Mouse (Mus musculus): ENCODE measurements around the gene Tdrd9. TPM values are rescaled to one million over a fixed set of nuclear protein-coding genes. Genes with fewer than 3 reads are reported as not detected.

The Tdrd9 gene
- polyA plus RNA-seq, 1 experiment from 2014 or later, result 0.05 TPM

- Histone ChIP-seq H3K4me2 (no peak overlapping the region), H3K36me3 (no peaks in the 10 kb centered on the region), H3K4me1 (replicated peaks) (no peaks in the 10 kb centered on the region), H3K4me3 (replicated peaks) (no peak overlapping the region), H3K9me3 (replicated peaks) (no peaks in the 10 kb centered on the region), H3K9ac (no peak overlapping the region), H3K27ac (no peak overlapping the region), H3K27me3 (no peaks in the 10 kb centered on the region)
- 82% methylated on average over 7 of the region's 7 CpGs for WGBS (ENCODE audit: insufficient replicate concordance)
- ATAC-seq (ENCODE audit: low read depth), result no peak
- DNase-seq, result no peak
Observed at GRCm38 (mm10) chr12:111999735-112000134, 28.4 kb downstream of the Tdrd9 start.

- Histone ChIP-seq H3K27ac (no peak overlapping the region), H3K4me3 (replicated peaks) (no peak overlapping the region), H3K27me3 (no peaks in the 10 kb centered on the region), H3K4me2 (no peak overlapping the region), H3K4me1 (replicated peaks) (no peaks in the 10 kb centered on the region), H3K9ac (no peak overlapping the region), H3K36me3 (no peaks in the 10 kb centered on the region), H3K9me3 (replicated peaks) (no peaks in the 10 kb centered on the region)
- ATAC-seq (ENCODE audit: low read depth) (no peak), DNase-seq (peak; percentile 33)
- WGBS (ENCODE audit: insufficient replicate concordance), result 23% methylated on average over 8 of the region's 8 CpGs
Observed at GRCm38 (mm10) chr12:112001223-112001622, 29.9 kb downstream of the Tdrd9 start.

GRCm38 (mm10) chr12:112012511-112013270, 41.3 kb downstream of the Tdrd9 start:
- H3K4me1 ChIP-seq (replicated peaks), result no peaks in the 10 kb centered on the region
- no peak for DNase-seq
- WGBS (ENCODE audit: insufficient replicate concordance), result 42% methylated on average over 12 of the region's 12 CpGs
- no peaks in the 10 kb centered on the region for H3K36me3 ChIP-seq
- no peak overlapping the region for H3K4me2 ChIP-seq
- no peaks in the 10 kb centered on the region for H3K27me3 ChIP-seq
- H3K27ac ChIP-seq, result no peak overlapping the region
- H3K9ac ChIP-seq, result no peak overlapping the region
- 0 out of 2 replicates have a peak, but pooled peaks cover 4% of the 10 kb centered on the region for H3K9me3 ChIP-seq (replicated peaks)
- H3K4me3 ChIP-seq (replicated peaks), result no peak overlapping the region
- ATAC-seq (ENCODE audit: low read depth), result 0 out of 2 replicates have a peak, but pooled peaks have one; percentile 41

GRCm38 (mm10) chr12:112013271-112013801, 42.0 kb downstream of the Tdrd9 start:
- 54% methylated on average over 14 of the region's 14 CpGs for WGBS (ENCODE audit: insufficient replicate concordance)
- Histone ChIP-seq H3K9ac (no peak overlapping the region), H3K9me3 (replicated peaks) (0 out of 2 replicates have a peak, but pooled peaks cover 4% of the 10 kb centered on the region), H3K4me1 (replicated peaks) (no peaks in the 10 kb centered on the region), H3K4me2 (no peak overlapping the region), H3K4me3 (replicated peaks) (no peak overlapping the region), H3K27ac (no peak overlapping the region), H3K27me3 (no peaks in the 10 kb centered on the region), H3K36me3 (no peaks in the 10 kb centered on the region)
- no peak for DNase-seq
- no peak for ATAC-seq (ENCODE audit: low read depth)

GRCm38 (mm10) chr12:112016346-112016745, 45.0 kb downstream of the Tdrd9 start:
- Histone ChIP-seq H3K9ac (no peak overlapping the region), H3K9me3 (replicated peaks) (peaks cover 11% of the 10 kb centered on the region; the same call in 1 of the 2 replicates), H3K4me2 (no peak overlapping the region), H3K27ac (no peak overlapping the region), H3K36me3 (no peaks in the 10 kb centered on the region), H3K27me3 (no peaks in the 10 kb centered on the region), H3K4me3 (replicated peaks) (no peak overlapping the region), H3K4me1 (replicated peaks) (no peaks in the 10 kb centered on the region)
- no peak for ATAC-seq (ENCODE audit: low read depth)
- no peak for DNase-seq
- WGBS (ENCODE audit: insufficient replicate concordance), result 74% methylated on average over 4 of the region's 4 CpGs

GRCm38 (mm10) chr12:112023306-112023705, 51.9 kb downstream of the Tdrd9 start:
- DNase-seq (no peak), ATAC-seq (ENCODE audit: low read depth) (no peak)
- H3K27me3 ChIP-seq, result no peaks in the 10 kb centered on the region
- no peak overlapping the region for H3K4me2 ChIP-seq
- H3K27ac ChIP-seq, result no peak overlapping the region
- peaks cover 17% of the 10 kb centered on the region for H3K9me3 ChIP-seq (replicated peaks)
- no peaks in the 10 kb centered on the region for H3K36me3 ChIP-seq
- WGBS (ENCODE audit: insufficient replicate concordance), result 71% methylated on average over 2 of the region's 2 CpGs
- H3K4me3 ChIP-seq (replicated peaks), result no peak overlapping the region
- no peak overlapping the region for H3K9ac ChIP-seq
- H3K4me1 ChIP-seq (replicated peaks), result no peaks in the 10 kb centered on the region

GRCm38 (mm10) chr12:112024581-112025310, 53.4 kb downstream of the Tdrd9 start:
- Histone ChIP-seq H3K36me3 (no peaks in the 10 kb centered on the region), H3K9me3 (replicated peaks) (peaks cover 17% of the 10 kb centered on the region), H3K4me2 (no peak overlapping the region), H3K4me1 (replicated peaks) (no peaks in the 10 kb centered on the region), H3K27me3 (no peaks in the 10 kb centered on the region), H3K9ac (no peak overlapping the region), H3K27ac (no peak overlapping the region), H3K4me3 (replicated peaks) (no peak overlapping the region)
- DNase-seq, result no peak
- no peak for ATAC-seq (ENCODE audit: low read depth)
- 71% methylated on average over 17 of the region's 17 CpGs for WGBS (ENCODE audit: insufficient replicate concordance)

- peaks cover 13% of the 10 kb centered on the region for H3K9me3 ChIP-seq (replicated peaks)
- H3K4me1 ChIP-seq (replicated peaks), result no peaks in the 10 kb centered on the region
- no peak overlapping the region for H3K4me3 ChIP-seq (replicated peaks)
- H3K9ac ChIP-seq, result no peak overlapping the region
- WGBS (ENCODE audit: insufficient replicate concordance), result 79% methylated on average over 13 of the region's 13 CpGs
- H3K27me3 ChIP-seq, result no peaks in the 10 kb centered on the region
- ATAC-seq (ENCODE audit: low read depth), result no peak
- no peak overlapping the region for H3K4me2 ChIP-seq
- no peak overlapping the region for H3K27ac ChIP-seq
- no peak for DNase-seq
- H3K36me3 ChIP-seq, result no peaks in the 10 kb centered on the region
Observed at GRCm38 (mm10) chr12:112025457-112025856, 54.1 kb downstream of the Tdrd9 start.

GRCm38 (mm10) chr12:112025907-112026645, 54.7 kb downstream of the Tdrd9 start:
- Histone ChIP-seq H3K4me3 (replicated peaks) (no peak overlapping the region), H3K9me3 (replicated peaks) (peaks cover 12% of the 10 kb centered on the region), H3K4me2 (no peak overlapping the region), H3K9ac (no peak overlapping the region), H3K27me3 (no peaks in the 10 kb centered on the region), H3K36me3 (no peaks in the 10 kb centered on the region), H3K4me1 (replicated peaks) (no peaks in the 10 kb centered on the region), H3K27ac (no peak overlapping the region)
- 64% methylated on average over 14 of the region's 14 CpGs for WGBS (ENCODE audit: insufficient replicate concordance)
- DNase-seq (no peak), ATAC-seq (ENCODE audit: low read depth) (no peak)

- Histone ChIP-seq H3K4me1 (replicated peaks) (no peaks in the 10 kb centered on the region), H3K27me3 (no peaks in the 10 kb centered on the region), H3K9ac (no peak overlapping the region)
Observed at GRCm38 (mm10) chr12:112027408-112027807, 56.0 kb downstream of the Tdrd9 start.

GRCm38 (mm10) chr12:112033409-112033975, 62.1 kb downstream of the Tdrd9 start:
- no peak for ATAC-seq (ENCODE audit: low read depth)
- Histone ChIP-seq H3K36me3 (no peaks in the 10 kb centered on the region), H3K9me3 (replicated peaks) (no peaks in the 10 kb centered on the region), H3K27me3 (no peaks in the 10 kb centered on the region), H3K4me2 (no peak overlapping the region), H3K4me3 (replicated peaks) (no peak overlapping the region), H3K9ac (no peak overlapping the region), H3K4me1 (replicated peaks) (no peaks in the 10 kb centered on the region), H3K27ac (no peak overlapping the region)
- no peak for DNase-seq
- WGBS (ENCODE audit: insufficient replicate concordance), result 61% methylated on average over 10 of the region's 10 CpGs

More at GRCm38 (mm10) chr12:112027408-112027807, 56.0 kb downstream of the Tdrd9 start:
- DNase-seq (no peak), ATAC-seq (ENCODE audit: low read depth) (no peak)
- Histone ChIP-seq H3K4me3 (replicated peaks) (no peak overlapping the region), H3K36me3 (no peaks in the 10 kb centered on the region), H3K4me2 (no peak overlapping the region), H3K9me3 (replicated peaks) (0 out of 2 replicates have a peak, but pooled peaks cover 5% of the 10 kb centered on the region), H3K27ac (no peak overlapping the region)
- 74% methylated on average over 4 of the region's 4 CpGs for WGBS (ENCODE audit: insufficient replicate concordance)

Measured in liver, embryonic 13.5 days (tissue).